Mouse (Mus musculus): ENCODE results near the gene Kmt5b.

DNA sequence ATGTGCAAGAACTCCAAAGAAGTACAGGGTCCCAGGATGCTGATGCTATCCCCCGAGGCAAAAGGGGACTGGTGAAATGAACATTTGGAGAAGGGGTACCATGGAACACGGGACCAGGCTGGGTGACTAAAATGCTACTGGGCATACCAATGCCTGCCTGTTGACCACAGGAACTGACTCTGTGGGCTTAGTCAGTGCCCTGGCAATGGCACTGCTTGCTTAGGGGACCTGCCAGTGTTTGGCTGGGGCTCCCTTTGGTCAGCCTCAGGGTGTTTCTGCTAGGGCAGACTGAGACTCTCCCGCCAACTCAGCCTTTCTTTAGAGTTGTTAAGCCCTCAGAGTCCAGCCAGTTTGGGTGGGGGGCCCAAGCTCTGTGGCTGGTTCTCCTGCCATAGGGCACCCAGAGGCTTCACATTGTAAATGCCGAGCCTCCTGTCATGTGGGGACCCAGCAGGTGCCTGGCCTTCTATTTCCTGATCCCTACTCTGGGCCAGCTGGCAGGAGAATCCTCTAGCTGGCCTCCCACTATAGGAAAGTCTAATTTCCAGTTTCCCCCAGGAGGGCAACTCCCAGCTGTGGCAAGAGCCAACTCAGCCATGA, 1.9 kb upstream of the Kmt5b start:
- TF ChIP-seq ZC3H11A (IDR thresholded peaks at IDR 0.05; ENCODE audit: borderline replicate concordance, low read depth, low read length) (no peak), HCFC1 (IDR thresholded peaks at IDR 0.05; ENCODE audit: borderline replicate concordance, insufficient read depth, low read length) (no peak), CHD2 (IDR thresholded peaks at IDR 0.05; ENCODE audit: low read depth, low read length) (no peak), ZNF384 (IDR thresholded peaks at IDR 0.05; ENCODE audit: low read depth, low read length) (no peak)
